Mouse (Mus musculus): ENCODE measurements at regions not wholly inside any gene's neighbourhood (a gene's known extent, or its start where the extent isn't known, plus 50 kb on each side); places are given as distances from the start of the nearest gene placed in this dataset.

GRCm38 (mm10) chr7:67462591-67462990, 89.9 kb upstream of the Mef2a start:
- no peak for ATAC-seq (replicated peaks; ENCODE audit: low read depth, poor library complexity, severe bottlenecking)

DNA sequence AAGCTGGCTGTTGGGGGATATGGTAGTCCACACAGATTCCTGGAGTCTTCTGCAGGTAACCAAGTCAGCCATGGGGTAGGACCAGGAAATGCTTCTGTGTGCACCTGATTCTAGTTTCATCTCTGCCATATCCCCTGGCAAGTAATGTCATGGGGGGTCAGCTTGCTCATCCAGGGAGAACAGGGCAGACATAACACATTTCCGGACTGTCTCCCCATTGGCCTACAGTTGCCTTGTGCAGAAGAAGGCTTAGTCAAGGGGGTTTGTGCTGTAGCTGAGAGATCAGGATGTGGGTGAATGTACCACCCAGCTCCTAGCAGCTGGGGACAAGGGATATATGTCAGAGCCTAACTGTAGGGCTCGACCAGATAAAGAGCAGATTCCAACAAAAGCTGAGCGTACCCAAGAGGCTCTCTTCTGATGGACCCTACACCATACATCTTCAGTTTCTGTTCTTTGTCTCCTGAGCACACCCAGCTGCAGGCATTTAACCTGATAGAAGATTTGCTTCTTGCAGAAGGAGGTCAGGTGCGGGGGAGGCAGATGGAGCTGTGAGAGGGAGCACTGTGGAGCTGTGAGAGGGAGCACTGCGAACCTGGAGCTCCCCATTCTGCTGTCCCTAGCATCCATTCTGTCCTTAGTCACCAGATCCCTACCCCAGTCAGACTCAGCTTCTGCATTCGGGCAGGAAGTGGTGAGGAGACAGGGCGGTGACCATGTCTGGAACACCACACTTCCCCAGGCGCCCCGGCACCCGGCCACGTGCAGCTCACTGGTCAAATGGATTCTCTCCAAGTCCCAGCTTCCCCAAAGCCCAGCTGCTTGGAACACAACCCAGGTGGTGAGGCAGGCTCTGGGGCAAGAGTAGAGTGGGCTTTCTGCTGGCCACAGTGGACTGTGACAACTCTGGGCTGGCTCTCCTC, 88.9 kb upstream of the Mef2a start:
- ATAC-seq (replicated peaks; ENCODE audit: low read depth, poor library complexity, severe bottlenecking) = peak; percentile 79

DNA sequence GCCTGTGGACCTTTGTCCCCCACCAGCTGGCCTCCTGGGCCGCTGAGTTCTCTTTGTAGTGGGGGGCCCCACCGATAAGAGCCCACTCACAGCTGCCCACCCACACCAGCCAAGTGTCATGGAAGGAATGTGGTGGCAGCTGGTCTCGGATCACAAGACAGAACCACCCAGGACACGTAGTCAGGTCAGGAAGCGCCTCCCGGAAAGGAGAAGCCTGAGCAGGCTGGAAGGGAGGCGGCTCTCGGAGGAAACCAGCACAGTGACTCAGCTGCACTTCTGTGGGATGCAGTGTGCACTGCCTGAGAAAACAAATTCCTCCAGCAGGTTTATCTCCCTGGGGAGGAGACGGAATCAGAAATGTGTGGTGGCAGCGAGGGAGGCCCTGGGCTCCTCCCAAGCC, 87.2 kb upstream of the Mef2a start:
- ATAC-seq (replicated peaks; ENCODE audit: low read depth, poor library complexity, severe bottlenecking) = peak; percentile 52

- ATAC-seq (replicated peaks; ENCODE audit: low read depth, poor library complexity, severe bottlenecking) = no peak
Measured at GRCm38 (mm10) chr7:67459209-67459608, 86.6 kb upstream of the Mef2a start.

- no peak for ATAC-seq (replicated peaks; ENCODE audit: low read depth, poor library complexity, severe bottlenecking)
Measured at GRCm38 (mm10) chr7:67458640-67459039, 86.0 kb upstream of the Mef2a start.

DNA sequence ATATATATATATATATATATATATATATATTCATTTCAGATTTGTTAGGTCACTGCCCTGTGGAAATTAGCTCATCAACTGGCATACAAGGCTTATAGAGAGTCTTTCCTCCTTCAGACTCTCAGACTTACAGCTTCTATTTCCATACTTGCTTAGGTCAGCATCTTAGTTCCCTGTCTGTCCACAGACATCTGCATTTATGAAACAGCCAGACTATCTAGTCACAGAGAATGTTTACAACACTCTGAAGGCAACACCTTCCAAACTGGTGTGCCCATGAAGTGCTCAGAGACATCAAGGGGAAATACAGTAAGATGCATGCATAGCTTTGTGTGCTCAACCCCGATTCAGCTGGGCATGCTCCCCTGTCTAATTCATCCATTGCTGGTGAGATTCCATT, 85.2 kb upstream of the Mef2a start:
- ATAC-seq (replicated peaks; ENCODE audit: low read depth, poor library complexity, severe bottlenecking) = no peak

DNA sequence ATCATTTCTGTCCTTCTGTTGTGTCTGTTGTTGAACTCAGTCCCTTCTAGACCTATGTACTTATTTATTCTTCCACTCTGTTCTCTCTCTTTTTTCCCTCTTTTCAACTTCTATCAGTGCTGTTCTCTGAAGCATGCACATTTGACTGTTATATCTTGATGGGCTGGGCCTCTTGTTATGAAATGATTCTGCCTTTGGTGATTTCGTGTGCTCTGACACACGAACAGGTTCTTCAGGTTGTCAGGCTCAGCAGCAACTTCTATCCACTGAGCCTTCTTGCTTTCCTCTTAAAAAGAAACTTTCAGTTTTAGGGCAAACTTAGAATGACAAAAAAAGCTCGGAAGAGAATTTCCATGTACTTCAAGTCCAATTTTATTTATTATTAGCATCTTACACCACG, 83.4 kb upstream of the Mef2a start:
- no peak for ATAC-seq (replicated peaks; ENCODE audit: low read depth, poor library complexity, severe bottlenecking)

DNA sequence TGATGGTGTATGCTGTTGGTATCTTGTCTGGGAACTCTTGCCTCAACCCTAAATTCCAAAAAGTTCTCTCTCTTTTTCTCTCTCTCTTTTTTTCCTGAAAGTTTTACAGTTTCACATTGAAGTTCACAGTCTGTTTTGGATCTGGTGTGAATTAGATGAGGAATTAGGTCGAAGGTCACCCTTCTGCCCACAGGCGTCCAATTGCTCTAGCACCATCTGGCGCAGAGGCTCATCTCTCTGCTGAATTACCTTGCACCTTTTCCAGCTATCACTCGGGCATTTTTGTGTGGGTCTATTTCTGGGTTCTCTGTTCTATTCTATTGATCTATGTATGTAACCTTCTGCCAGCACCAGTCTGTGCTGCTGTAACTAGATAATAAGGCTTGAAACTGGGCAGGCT, 81.8 kb upstream of the Mef2a start:
- ATAC-seq (replicated peaks; ENCODE audit: low read depth, poor library complexity, severe bottlenecking) = no peak

DNA sequence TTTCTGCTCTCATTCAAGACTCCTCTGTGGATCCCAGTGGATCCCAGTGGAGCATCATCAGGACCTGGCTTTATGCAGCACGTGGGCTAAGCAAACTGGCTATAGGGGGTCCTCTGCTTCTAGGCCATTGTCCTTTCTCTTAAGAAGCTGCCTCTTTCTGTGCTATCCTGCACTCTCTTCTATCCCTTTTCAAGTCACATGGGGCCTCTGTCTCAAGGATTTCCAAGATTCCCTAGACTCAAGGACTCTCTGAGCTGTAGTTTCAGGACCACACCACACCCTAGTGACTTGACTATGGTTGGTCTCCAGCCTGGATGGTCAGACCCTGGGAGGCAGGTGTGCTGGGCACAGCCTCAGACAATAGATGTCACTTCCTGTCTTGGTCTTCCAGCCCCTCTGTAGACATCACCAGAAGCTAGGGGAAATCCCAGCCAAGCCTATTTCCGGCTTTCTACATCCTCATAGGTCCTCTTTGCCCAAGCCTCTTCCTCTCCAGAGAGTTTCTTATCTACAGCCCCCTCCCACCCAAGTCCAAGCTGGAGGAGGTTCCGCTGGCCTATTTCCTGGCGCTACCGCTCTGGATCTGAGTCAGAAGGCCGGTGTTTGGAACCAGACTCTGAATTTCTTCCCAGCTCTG, 78.6 kb upstream of the Mef2a start:
- peak; percentile 78 for ATAC-seq (replicated peaks; ENCODE audit: low read depth, poor library complexity, severe bottlenecking)

DNA sequence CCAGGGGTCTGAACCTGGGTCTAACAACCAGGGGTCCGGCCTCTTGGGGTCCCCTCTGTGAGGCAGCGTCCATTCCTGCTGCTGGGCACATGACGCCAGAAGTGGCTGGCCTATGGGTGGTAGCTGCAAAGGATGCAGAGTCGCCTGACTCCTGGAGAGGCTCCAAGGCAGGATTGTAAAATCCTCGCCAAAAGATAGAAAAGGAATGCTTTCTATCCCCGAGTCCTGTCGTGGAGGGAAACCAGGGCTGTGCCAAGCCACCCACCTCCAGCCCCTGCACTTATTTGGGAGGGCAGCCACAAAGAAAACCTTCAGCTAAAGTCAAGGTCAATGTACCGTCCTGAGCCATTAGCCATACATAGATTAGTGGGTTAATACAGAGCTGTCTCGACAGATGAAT, 73.9 kb upstream of the Mef2a start:
- no peak for ATAC-seq (replicated peaks; ENCODE audit: low read depth, poor library complexity, severe bottlenecking)

DNA sequence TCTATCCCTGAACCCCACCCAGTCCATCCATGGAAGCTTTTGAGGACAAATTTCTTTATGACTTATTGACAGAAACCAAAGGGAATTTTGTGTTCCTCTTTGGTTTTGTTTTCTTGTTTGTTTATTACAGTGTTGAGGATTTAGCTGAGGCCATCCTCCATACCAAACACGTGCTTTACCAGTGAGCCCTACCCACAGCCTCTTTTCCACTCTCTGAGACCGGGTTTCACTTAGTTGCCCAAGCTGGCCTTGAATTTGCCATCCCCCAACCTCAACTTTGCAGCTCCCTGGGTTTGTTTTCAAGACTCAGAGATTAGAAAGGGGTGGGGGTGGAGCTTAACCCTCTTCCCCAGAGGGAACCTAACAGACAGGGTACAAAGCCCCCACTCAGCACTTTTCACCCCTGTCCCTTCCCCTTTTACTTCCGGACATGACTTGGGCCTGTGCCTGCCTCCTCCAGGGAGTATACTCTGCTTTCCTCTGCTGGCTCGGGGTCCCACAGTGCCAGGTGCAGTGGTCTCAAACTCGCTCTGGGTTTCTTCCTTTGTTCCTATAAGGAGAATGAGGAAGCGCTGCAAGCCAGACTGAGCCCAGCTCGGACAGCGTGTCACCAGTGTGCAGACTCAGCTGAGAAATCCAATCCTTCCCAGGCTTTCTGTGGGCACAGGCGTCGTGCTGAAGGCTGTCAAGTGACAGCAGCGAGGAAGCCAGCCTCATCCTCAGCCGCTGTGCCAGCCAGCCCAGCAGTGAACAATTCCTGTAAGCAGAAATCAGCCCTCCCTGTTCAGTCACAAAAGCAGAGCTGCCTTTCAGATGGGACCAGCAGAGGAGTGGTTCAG, 72.8 kb upstream of the Mef2a start:
- peak; percentile 57 for ATAC-seq (replicated peaks; ENCODE audit: low read depth, poor library complexity, severe bottlenecking)

DNA sequence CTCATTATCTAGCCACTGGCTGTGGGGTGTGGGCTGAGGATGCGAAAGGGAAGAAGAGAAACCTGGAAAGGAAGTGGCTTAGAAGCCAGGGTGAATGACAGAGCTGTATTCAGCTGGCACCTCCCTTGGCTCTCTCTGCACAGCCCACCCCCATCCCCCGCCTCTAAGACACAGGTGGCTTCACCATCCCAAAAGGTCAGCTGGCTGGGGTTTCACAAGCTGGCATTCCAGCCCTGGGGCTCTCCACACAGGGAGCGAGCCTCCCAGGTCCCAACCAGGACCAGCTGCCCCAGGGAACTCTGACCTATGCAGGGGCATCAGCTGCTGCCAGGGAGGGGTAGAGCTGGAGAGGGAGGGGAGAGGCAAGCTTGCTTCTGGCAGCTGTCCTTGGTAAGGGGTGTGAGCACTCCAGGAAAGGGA, 71.9 kb upstream of the Mef2a start:
- ATAC-seq (replicated peaks; ENCODE audit: low read depth, poor library complexity, severe bottlenecking) = peak; percentile 73

- ATAC-seq (replicated peaks; ENCODE audit: low read depth, poor library complexity, severe bottlenecking) = no peak
Measured at GRCm38 (mm10) chr7:67443666-67444065, 71.0 kb upstream of the Mef2a start.

- no peak for ATAC-seq (replicated peaks; ENCODE audit: low read depth, poor library complexity, severe bottlenecking)
Measured at GRCm38 (mm10) chr7:67443001-67443555, 70.4 kb upstream of the Mef2a start.

GRCm38 (mm10) chr7:67442284-67442683, 69.6 kb upstream of the Mef2a start:
- ATAC-seq (replicated peaks; ENCODE audit: low read depth, poor library complexity, severe bottlenecking) = 0 out of 2 replicates have a peak, but pooled peaks have one; percentile 12

- no peak for ATAC-seq (replicated peaks; ENCODE audit: low read depth, poor library complexity, severe bottlenecking)
Measured at GRCm38 (mm10) chr7:67440806-67441205, 68.1 kb upstream of the Mef2a start.

- ATAC-seq (replicated peaks; ENCODE audit: low read depth, poor library complexity, severe bottlenecking) = no peak
Measured at GRCm38 (mm10) chr7:67437216-67438006, 64.8 kb upstream of the Mef2a start.

- peak; percentile 52 for ATAC-seq (replicated peaks; ENCODE audit: low read depth, poor library complexity, severe bottlenecking)
Measured at GRCm38 (mm10) chr7:67435643-67436339, 63.1 kb upstream of the Mef2a start.

DNA sequence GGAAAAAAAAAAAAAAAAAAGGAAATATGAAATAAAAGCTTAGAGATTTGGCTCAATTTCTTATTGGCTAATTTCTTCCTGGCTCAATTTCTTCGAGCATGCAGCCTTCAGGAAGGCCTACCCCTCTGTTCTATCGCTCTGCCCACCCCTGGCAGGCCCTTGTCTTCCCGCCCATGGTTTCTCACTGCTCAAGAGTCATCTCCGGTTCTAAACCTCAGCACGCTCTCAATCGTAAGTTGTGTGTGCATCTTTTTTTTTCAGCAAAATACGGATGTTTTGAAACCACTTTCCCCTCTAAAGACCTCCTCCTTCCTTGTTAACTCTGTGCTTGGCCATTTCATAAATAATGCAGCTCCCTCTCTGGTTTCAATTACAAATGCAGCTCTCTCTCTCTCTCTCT, 58.3 kb upstream of the Mef2a start:
- peak; percentile 67 for ATAC-seq (replicated peaks; ENCODE audit: low read depth, poor library complexity, severe bottlenecking)
